Mouse (Mus musculus) stomach, postnatal 0 days (tissue): ENCODE measurements at regions not wholly inside any gene's neighbourhood (a gene's known extent, or its start where the extent isn't known, plus 50 kb on each side); places are given as distances from the start of the nearest gene placed in this dataset.

ENCODE experiments used
- CTCF ChIP-seq: IDR thresholded peaks from 2 replicates; pipeline ENCODE4 v1.5.1; 2016; ENCODE audit warnings: antibody characterized with exemption, low read depth, mild to moderate bottlenecking, moderate library complexity
- EP300 ChIP-seq: optimal IDR thresholded peaks from 2 replicates; pipeline ENCODE3; 2016; ENCODE audit warnings: antibody characterized with exemption

DNA sequence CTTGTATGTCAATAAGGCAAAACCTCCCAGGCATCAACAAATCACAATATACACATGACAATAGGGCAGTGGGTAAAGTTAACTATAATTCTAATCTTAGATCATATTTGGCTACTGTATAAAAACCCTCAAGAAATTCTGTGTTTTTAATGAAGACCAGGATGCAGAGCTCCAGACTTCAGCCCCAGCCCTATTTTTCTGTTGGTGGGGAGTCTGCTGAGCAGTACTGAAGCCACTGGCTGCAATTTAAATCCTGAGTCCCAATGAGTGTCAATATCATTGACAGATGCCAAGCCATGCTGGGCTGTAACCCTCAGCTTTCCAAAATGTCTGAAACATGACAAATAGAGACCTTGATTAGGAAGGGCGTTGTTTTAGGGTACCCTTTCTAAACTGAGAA lies 587.6 kb upstream of the Cdh11 start:
- TF ChIP-seq EP300 (no peak), CTCF (no peak)
